Mouse (Mus musculus): ENCODE results near the gene Aldh3b1.

Gene Aldh3b1

DNA sequence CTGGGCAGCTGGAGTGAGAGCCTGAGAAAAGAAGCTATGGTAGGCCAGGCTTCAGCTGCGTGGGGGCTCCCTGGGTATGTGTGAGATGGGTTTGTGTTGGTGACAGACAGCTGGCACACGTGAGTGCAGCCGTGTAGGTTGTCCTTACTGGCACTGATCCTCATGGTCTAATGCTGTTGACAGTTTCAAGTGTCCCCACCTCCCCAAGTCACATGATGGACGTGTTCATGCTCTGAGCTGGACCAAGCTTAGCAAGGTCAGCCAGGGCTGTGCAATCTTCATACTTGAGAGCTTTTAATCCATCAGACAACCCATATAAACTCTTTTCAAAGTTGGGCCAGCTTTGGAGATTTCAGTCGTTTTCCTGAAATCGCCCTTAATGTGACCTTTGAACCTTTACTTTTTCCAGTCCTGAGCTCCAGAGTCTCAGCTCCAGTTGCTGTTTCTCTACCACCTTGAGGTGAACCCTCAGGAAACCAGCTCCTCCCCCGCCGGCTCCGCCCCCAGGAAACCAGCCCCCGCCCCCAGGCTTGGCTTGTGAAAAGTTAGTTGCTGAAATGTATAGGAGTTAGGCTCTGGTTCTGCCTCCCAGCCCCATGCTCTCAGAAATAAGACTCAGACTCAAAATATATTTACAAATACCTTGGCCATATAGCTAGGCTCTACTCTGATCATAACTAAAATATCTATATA lies 16.4 kb upstream of the Aldh3b1 start:
- in situ Hi-C loops (cut with MseI, MboI), result loop anchor here in 1 of 2 experiments (5.0 kb wide), 1 partner anchor 46 kb away; the partner anchor contains the start of gene Tbx10

DNA sequence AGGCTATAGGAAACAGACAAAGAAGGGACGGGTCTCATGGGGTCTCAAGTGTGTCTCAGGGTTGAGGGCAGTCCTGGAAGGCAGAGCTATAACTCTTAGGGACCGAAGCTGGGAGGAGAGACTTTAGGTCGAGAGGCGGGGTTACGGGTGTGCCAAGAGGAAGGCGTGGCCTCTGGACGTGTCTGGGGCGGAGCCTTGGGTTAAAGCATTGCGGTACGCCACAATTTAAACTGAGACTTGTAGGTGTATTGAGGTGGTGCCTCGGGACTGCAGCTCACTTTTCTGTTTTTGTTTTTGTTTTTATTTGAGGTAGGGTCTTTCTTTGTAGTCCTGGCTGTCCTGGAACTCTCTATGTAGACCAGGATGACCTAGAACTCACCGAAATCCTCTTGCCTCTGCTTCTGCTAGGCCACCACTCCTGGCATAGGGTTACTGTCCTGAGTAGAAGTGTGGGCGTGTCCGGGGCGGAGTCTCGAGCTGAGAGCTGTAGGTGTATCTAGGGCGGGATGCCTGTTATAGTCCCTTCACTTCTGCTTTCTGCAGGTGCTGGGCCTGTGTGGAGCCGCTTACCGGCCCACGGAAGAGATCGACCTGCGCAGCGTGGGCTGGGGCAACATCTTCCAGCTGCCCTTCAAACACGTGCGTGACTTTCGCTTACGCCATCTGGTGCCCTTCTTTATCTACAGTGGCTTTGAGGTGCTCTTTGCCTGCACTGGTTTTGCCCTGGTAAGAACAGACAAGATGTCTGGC lies 13.6 kb upstream of the Aldh3b1 start:
- in situ Hi-C loops (cut with MseI, MboI), result no loop called here

GRCm38 (mm10) chr19:3942315-3942714 lies 12.7 kb upstream of the Aldh3b1 start:
- in situ Hi-C loops (cut with MseI, MboI), result no loop called here

DNA sequence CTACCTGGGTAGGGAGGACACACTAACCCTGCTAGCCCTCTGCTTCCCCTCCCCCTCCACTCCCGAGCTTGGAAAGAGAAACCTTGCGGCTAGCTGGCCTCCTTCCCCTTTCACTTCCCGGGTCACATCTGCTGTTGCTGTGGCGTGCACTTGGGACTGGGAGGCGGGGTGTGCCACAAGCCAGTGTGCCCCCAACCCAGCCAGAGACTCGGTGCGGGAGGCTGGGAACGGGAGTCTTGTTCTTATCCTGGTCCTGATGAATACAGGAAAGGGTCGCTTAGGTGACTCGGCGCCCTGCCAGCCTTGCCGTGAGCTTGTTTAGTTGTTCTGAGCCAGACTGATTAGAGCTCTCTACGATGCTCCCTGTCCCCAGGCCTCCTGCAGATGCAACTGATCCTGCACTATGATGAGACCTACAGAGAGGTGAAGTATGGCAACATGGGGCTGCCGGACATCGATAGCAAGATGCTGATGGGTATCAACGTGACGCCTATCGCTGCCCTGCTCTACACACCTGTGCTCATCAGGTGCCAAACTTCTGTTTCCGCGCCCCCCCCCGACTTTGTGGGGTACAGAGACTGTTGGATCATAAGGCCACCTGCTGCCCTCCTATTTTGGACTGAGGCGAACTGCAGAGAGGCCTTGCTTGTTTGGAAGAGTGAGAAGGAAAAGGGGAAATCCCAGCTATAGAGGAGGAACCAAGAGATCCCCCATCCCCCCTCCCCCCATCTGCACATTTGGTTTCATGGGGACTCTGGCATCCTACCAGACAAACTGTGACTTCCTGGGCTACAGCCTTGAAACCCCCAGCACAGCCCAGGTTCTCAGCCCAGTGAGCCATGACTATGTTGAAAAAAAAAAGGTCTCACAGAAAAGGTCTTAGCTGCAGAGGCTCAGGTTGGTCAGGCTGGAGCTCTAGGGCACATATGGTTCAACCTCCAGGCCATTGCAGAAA lies 6.6 kb upstream of the Aldh3b1 start:
- in situ Hi-C loops (cut with MseI, MboI), result no loop called here

- in situ Hi-C loops (cut with MseI, MboI), result no loop called here
These were observed 5.7 kb upstream of the Aldh3b1 start, which contains the start of gene Unc93b1 for GRCm38 (mm10) chr19:3935032-3935895. Unc93b1 (plus strand) TSS chr19:3935186.

DNA sequence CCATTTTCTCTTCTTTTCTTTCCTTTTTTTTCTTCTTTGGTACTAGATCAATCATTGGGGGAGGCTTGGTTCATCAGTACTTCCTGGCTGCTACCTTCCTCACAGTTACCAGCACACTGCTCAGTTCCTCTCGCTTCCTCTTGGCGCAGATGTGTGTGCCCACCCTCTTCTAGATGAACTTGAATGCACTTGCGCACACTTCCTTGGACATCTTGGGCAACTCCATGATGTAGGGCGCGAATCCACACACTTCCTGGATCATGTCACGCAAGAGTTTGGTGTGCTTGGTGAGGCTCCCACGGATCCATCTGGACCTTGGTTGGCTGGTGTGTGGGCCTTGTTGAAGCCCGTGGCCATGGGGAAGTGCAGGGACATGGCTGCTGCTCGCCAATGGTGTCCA lies 2.1 kb upstream of the Aldh3b1 start:
- in situ Hi-C loops (cut with MseI, MboI), result no loop called here

- in situ Hi-C loops (cut with MseI, MboI), result no loop called here
These were observed 852 bp upstream of the Aldh3b1 start for GRCm38 (mm10) chr19:3930262-3931057.

- in situ Hi-C loops (cut with MseI, MboI), result no loop called here
These were observed 829 bp downstream of the Aldh3b1 start for GRCm38 (mm10) chr19:3928779-3929178.

DNA sequence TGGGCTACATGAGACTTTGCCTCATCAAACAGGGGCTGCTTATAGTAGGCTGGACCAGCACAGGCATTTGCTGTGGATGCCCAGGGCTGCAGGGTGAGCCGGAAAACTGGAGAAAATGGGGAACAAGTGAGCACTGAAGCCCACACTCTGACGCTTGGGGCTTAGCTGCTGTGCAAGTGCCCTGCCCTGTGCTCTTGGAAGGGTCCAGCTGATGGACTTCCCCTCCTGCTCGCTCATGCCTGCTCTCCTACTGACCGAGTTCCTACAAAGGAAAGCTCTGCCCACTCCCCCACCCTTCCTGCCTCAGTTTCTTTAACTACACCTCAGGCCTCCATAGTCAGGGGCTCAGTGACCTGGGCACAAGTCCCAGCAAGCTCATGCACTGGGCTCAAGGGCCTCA lies 1.6 kb downstream of the Aldh3b1 start:
- in situ Hi-C loops (cut with MseI, MboI), result no loop called here

GRCm38 (mm10) chr19:3926685-3927084 lies 2.9 kb downstream of the Aldh3b1 start:
- in situ Hi-C loops (cut with MseI, MboI), result no loop called here

DNA sequence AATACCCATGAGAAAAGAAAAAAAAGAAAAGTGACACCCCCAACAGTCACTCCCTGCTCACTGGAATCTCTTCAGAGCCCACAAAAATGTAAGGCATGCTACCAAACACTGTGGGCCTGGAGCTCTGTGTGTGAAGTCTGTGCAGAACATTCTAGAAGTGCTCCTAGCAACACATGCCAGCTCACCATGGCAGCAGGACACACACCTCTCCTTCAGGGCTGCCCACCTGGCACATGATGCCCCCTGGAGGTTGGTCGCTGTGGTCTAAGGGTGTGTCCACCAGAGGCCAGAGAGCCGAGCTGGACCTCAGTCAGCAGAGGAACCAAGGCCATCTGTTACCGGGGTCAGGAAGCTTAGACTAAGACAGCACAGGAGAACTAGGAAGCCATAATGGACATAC lies 3.3 kb downstream of the Aldh3b1 start:
- in situ Hi-C loops (cut with MseI, MboI), result no loop called here

DNA sequence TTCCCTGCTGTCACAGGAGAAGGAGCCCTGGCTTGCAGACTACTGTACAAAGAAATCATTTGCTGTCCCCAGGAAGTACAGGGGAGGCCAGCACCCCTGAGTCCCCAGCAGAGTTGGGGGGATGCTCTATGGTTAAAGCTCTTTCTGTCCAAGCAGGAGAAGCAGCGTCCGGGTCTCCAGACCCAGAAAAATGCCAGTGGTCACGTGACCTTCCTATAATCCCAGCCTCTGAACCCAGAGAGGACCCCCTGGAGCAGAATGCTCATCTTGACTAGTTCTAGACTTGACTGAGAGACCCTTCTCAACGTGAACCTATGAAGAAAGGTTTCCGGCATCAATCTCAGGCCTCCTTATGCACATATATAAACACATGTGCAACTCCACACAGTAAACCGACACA lies 3.7 kb downstream of the Aldh3b1 start:
- in situ Hi-C loops (cut with MseI, MboI), result no loop called here

- in situ Hi-C loops (cut with MseI, MboI), result no loop called here
These were observed 4.7 kb downstream of the Aldh3b1 start for GRCm38 (mm10) chr19:3924868-3925267.

DNA sequence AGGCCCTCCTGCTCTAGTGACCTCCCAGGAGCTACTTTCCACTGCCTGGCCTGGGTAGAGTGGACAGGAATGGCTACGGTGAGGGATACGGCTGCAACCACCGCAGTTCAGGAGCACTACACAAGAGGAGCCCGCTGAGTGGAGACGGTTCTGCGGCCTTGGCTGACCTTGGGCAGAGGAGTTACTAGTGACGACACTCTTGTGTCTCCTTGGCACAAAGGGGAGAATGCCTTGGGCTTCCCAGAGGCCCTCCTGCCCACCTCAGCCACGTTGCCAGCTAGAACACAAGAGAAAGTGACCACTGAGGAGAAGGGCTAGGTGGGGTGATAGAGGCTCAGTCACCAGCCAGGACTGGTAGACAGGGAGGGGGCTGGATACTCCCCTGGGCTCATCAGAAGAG lies 5.4 kb downstream of the Aldh3b1 start:
- in situ Hi-C loops (cut with MseI, MboI), result no loop called here

DNA sequence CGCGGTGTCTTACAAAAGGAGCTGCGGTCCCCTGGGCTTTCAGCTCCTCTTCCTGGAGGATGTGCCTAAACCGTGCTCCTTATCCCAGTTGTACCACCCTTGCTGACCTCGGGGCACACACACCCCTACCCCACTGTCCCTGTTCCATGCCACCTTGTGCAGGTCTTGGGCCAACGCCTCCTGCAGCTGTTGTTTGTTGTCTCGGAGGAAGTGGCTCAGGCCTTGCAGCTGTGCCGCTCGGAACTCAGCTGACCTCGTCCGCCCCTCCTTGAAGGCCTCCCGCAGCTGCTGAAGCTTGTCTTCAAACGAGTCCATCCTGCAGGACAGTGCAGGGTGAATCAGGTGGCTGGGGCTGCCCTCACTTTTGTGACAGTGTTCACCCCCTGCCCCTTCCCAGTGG lies 6.0 kb downstream of the Aldh3b1 start:
- in situ Hi-C loops (cut with MseI, MboI), result no loop called here

DNA sequence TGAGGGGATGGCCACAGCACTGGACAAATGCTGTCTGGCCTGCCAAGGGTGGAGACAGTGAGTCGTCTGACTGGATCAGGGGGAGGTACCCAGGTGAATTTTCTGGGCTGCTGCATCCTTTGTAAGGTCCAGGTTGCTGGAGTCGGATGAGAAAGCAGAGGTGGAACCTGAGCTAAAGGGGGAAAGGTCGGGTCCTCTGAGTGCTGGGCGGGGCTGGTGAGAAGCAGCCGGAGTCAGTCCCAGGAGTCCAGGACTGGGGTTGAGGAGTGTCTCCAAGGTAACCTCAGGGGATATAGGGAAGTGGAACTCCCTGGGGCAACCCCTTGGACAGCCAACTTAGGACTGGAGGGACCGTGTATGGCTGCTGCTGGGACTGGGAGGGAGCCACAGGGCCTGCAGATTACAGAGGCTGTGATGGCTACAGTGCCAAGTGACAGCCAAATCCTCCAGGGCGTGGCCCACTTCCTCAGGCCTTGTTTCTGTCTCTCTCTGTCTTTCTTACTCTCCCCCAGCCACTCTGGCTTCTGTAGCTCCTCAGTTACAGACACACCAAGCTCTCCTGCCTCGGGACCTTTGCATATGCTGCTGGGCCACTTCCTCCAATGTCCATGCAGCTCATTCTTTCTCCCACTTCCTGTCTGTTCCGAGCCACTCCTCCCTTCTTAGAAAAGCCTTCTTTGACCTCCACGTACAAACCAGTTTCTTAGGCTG lies 6.8 kb downstream of the Aldh3b1 start:
- in situ Hi-C loops (cut with MseI, MboI), result no loop called here

DNA sequence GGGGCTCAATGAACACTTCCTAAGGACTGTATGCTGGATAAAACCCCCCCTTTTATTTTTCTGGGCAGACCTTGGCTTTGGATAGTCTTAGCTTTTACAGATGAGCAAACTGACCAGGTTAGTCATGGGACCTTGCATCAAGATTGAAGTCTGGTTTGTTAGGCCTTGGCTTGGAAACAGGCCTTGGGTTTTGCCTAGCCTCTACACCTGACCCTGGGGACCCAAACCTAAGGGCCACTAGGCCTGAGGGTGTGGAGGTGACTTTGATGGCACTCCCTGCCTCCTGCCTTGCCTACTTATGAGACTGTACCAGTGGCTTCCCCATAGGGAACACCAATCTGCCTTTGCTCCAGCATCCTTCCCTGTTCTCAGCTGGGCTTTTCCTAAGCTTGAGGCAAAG lies 9.7 kb downstream of the Aldh3b1 start:
- in situ Hi-C loops (cut with MseI, MboI), result no loop called here

- in situ Hi-C loops (cut with MseI, MboI), result no loop called here
These were observed 12.9 kb downstream of the Aldh3b1 start for GRCm38 (mm10) chr19:3916727-3917126.

DNA sequence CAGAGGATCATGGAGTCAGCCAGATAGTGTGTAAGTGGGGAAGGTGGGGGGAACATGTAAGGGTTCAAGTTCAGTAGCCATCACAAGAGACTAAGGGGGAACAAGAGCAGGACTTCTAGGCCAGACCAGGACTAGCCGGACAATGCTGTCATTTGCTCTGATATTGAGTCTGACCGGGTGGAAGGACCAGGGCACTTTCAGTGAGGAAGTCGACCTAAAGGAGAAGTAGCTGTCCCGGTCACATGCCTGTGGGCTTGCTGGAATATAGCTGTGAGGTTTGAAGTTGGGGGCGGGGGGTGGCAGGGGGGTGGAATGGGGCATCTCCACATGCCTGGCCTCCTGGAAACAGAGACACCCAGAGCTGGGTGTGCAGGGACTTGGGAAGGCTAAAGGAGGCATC lies 15.1 kb downstream of the Aldh3b1 start:
- in situ Hi-C loops (cut with MseI, MboI), result no loop called here

DNA sequence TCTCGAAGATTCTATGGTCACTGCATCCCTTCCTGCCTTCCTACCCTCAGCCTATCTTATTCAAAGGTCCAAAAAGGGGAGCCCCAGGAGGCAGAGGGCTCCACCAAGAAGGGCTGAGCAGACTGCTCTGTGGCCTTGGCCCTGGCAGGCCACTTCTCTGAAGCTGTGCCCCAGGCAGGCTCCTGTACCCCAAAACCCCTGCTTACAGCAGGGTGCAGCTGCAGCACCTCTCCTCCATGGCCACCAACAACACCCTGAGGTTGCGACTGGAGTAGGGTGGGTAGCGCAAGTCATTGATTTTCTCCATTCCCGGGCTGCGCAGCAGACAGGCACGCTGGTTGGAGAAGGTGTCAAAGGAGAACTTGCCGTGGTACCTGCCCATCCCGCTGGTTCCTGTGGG lies 15.9 kb downstream of the Aldh3b1 start:
- in situ Hi-C loops (cut with MseI, MboI), result no loop called here

All from mouse trophoblast stem cell (cell line).